Mouse (Mus musculus) adrenal gland, postnatal 36 days (tissue): ENCODE results near the gene Sigirr. TPM values are rescaled to one million over a fixed set of nuclear protein-coding genes. Genes with fewer than 3 reads are reported as not detected.

Experiments used
- DNase-seq, 2 experiments: peaks; one replicate each; pipeline ENCODE4 v3.0.0; 2021; ENCODE audit warnings: mixed read lengths in 1 of 2
- total RNA-seq, 2 experiments: library from RNA; stranded (reverse); gene quantifications; 2 replicates each; pipeline ENCODE4 v1.2.3; 2021

The Sigirr gene
- total RNA-seq, 2 experiments from 2014 or later: 2.4 to 4.3 TPM

- peak; percentile 67 to 81 for DNase-seq
Measured at GRCm38 (mm10) chr7:141096649-141097056, 3.7 kb downstream of the Sigirr start.

- no peak for DNase-seq
Measured at GRCm38 (mm10) chr7:141096021-141096420, 4.4 kb downstream of the Sigirr start.

- DNase-seq: no peak
Measured at GRCm38 (mm10) chr7:141094487-141095205, 5.7 kb downstream of the Sigirr start.

GRCm38 (mm10) chr7:141093950-141094349, 6.4 kb downstream of the Sigirr start:
- no peak for DNase-seq

- DNase-seq: peak; percentile 94 to 95
Measured at GRCm38 (mm10) chr7:141092051-141092735, 8.2 kb downstream of the Sigirr start.

- peak; percentile 43 for DNase-seq
Measured at GRCm38 (mm10) chr7:141090228-141090627, 10.1 kb downstream of the Sigirr start.

- DNase-seq: no peak
Measured at GRCm38 (mm10) chr7:141088473-141088872, 11.9 kb downstream of the Sigirr start.

- peak in 1 of 2 experiments; percentile 23 for DNase-seq
Measured at GRCm38 (mm10) chr7:141087894-141088293, 12.5 kb downstream of the Sigirr start.

- DNase-seq: no peak
Measured at GRCm38 (mm10) chr7:141079481-141080449, 20.6 kb downstream of the Sigirr start.

- DNase-seq: no peak
Measured at GRCm38 (mm10) chr7:141078876-141079275, 21.5 kb downstream of the Sigirr start.

GRCm38 (mm10) chr7:141077841-141078240, 22.5 kb downstream of the Sigirr start, which contains the start of gene Pkp3:
Gene Pkp3, plus strand, starts transcription at chr7:141078218.
- no peak for DNase-seq

GRCm38 (mm10) chr7:141073782-141074181, 26.6 kb downstream of the Sigirr start:
- DNase-seq: no peak

GRCm38 (mm10) chr7:141072017-141072745, 28.2 kb downstream of the Sigirr start:
- DNase-seq: peak; percentile 34 to 38

GRCm38 (mm10) chr7:141070058-141070862, 30.1 kb downstream of the Sigirr start:
- DNase-seq: peak; percentile 67 to 87

GRCm38 (mm10) chr7:141068351-141068750, 32.0 kb downstream of the Sigirr start:
- DNase-seq: no peak

GRCm38 (mm10) chr7:141064576-141064975, 35.8 kb downstream of the Sigirr start:
- no peak for DNase-seq

GRCm38 (mm10) chr7:141064175-141064574, 36.2 kb downstream of the Sigirr start:
- DNase-seq: no peak

GRCm38 (mm10) chr7:141063353-141063752, 37.0 kb downstream of the Sigirr start:
- DNase-seq: no peak

GRCm38 (mm10) chr7:141062525-141062924, 37.8 kb downstream of the Sigirr start:
- no peak for DNase-seq

GRCm38 (mm10) chr7:141061269-141061692, 39.1 kb downstream of the Sigirr start:
- no peak for DNase-seq
